Mouse (Mus musculus): ENCODE measurements at regions not wholly inside any gene's neighbourhood (a gene's known extent, or its start where the extent isn't known, plus 50 kb on each side); places are given as distances from the start of the nearest gene placed in this dataset.

GRCm38 (mm10) chr13:85436254-85436653 lies 147.3 kb upstream of the Rasa1 start:
- DNase-seq (ENCODE audit: low read depth, low spot score) = no peak

GRCm38 (mm10) chr13:85430821-85431220 lies 141.9 kb upstream of the Rasa1 start:
- DNase-seq (ENCODE audit: low read depth, low spot score) = no peak

GRCm38 (mm10) chr13:85430040-85430439 lies 141.1 kb upstream of the Rasa1 start:
- DNase-seq (ENCODE audit: low read depth, low spot score) = peak; percentile 45

DNA sequence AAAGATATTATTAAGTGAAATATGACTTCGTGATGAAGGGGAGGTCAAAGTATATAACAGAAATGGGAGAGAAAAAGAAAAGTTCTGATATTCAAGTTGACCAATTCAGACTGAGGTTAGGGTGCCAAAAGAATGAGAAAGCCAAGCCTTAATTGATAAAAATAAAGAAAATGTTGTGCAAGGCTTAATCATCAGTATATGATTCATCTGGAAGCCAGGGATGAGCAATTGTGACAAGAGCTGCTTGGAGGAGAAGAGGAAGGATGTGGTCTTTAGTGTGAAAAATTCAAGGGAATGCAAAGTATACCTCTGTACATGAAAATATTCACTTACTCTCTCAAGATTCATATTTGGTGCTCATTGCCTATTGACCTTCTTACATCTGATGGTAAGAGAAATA lies 129.7 kb upstream of the Rasa1 start:
- no peak for DNase-seq (ENCODE audit: low read depth, low spot score)

GRCm38 (mm10) chr13:85414951-85415350 lies 126.0 kb upstream of the Rasa1 start:
- DNase-seq (ENCODE audit: low read depth, low spot score) = peak; percentile 4

DNA sequence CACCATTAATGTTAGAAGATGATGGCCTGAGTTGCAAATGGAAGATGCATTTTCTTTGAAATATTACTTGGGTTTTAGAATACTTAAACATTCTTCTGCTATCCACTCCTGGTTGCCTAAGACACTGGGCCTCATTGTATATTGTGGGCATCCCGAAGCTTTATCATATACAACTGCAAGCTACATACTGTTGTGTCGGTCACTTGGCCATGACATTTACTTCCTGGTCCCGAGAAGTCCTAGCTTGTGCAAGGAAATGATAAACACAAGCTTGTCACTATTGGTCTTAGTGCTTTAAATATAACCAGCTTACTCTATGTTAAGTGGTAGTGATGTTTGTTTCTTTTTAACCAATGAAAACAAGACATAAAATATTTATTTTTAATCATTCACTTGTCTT lies 122.4 kb upstream of the Rasa1 start:
- DNase-seq (ENCODE audit: low read depth, low spot score) = no peak

DNA sequence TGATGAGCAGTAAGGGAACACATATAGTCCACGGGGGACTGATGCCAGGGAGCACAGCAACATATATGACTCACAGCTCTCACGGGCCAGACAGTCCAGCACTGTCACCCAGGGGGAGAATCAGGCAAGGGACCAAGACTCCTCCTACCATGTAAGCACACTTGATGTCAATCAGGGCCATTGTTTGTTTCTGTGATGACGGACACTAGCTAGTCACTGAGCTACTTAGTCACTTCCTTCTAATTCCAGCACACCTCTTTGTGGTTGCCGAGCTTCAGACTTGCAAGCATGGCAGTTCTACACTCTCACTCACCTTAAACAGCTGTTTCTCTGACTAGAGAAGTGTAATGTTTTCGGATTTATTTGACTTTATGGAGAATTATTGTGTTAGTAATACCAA lies 109.9 kb upstream of the Rasa1 start:
- DNase-seq (ENCODE audit: low read depth, low spot score) = no peak

DNA sequence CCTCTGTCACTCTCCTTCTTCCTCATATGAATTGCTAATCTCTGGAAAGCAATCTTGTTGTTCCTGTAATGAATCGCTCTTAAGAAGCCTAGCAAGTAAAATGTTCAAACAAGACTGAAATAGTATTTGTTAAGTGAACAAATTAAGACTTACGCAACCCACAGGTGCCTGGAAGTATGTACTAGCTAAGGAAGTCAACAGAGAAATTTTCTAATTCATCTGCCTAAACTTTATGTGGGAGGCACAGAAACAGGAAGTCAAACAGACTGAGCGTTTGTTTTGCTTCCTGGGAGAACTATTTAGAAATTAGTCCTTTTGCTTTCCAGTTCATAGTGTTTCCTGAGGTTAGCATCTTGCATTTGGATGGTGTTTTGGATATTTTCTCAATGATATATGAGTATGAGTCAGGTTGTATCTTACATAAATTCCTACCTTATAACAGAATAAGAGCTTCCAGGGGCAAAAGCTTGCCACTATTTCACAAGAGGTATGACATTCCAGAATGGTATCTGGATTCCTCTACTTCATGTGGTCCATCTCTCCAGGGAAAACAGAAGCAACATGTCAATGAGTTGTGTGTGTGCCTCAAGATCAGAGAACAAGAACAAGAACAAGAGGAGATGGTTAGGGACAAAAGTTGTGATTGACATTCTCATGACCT lies 87.5 kb upstream of the Rasa1 start:
- DNase-seq (ENCODE audit: low read depth, low spot score) = no peak

DNA sequence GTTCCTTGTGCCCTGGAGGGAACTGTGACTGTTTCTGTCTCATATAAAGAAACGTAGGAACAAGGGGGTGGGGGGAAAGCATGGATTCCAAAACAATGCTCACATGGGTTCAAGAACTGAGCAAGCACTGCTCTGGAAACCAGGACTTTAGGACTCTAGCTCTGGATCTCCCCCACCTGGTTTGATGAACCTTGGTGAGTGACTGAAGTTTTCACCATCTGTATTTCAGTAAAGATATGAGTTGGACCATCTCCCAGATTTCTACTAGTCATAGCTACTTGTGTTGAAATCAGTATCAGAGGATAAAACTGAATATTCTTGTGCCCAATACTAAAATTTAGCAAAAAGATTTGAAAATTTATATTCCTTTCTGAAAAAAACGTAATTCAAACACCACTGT lies 70.7 kb upstream of the Rasa1 start:
- DNase-seq (ENCODE audit: low read depth, low spot score) = no peak

DNA sequence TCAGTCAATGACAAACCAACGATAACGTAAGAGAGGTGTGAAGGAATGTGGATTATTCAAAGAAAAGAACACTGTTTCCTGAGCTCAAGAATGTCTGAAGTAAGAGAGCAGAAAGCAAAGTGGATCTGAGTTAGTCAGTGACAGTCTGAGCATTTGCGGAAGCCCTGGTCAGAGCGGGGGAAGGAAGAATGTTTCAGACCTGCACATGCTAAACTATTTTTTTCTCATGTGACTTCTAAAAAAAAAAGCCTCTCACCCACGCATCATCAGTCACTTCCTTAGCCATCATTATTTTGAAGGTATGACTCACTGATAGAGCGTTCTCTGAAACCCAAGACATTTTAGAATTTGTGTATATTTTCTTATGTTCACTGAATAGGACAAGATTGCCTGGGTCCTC lies 70.2 kb upstream of the Rasa1 start:
- DNase-seq (ENCODE audit: low read depth, low spot score) = peak; percentile 1

GRCm38 (mm10) chr13:85352061-85352460 lies 63.1 kb upstream of the Rasa1 start:
- no peak for DNase-seq (ENCODE audit: low read depth, low spot score)

All from skeletal muscle tissue, adult 2 months (tissue).